Mouse (Mus musculus) midbrain, embryonic 11.5 days (tissue): ENCODE results near the gene Ccdc36. TPM values are rescaled to one million over a fixed set of nuclear protein-coding genes. Genes with fewer than 3 reads are reported as not detected.
A peak's percentile ranks its signal among the peaks of the same experiment; 100 is the strongest.

ENCODE experiments used
- ATAC-seq: fragments of 200-750 bp; cut with Nextera tagmentation; 2 replicates; pipeline ENCODE4 v1.8.0; 2017; ENCODE audit warnings: moderate TSS enrichment, moderate library complexity; ENCODE audit not compliant: low FRiP score
- DNase-seq: peaks from one replicate; pipeline ENCODE4 v3.0.0; 2015; ENCODE audit warnings: low spot score; ENCODE audit errors: missing footprints
- H3K27ac ChIP-seq: fragments of 300-500 bp; sonication (generic); 2 replicates; pipeline ENCODE4 v1.5.1; 2014; ENCODE audit warnings: low read depth, low read length
- H3K27me3 ChIP-seq: fragments of 300-500 bp; sonication (generic); 2 replicates; pipeline ENCODE4 v1.6.1; 2014; ENCODE audit warnings: mild to moderate bottlenecking, low read length, moderate library complexity, mixed read lengths; ENCODE audit not compliant: control insufficient read depth, insufficient read depth
- H3K36me3 ChIP-seq: fragments of 300-500 bp; sonication (generic); 2 replicates; pipeline ENCODE4 v1.6.1; 2014; ENCODE audit warnings: mild to moderate bottlenecking, low read length, moderate library complexity, mixed read lengths; ENCODE audit not compliant: control insufficient read depth, insufficient read depth
- H3K4me1 ChIP-seq: fragments of 300-500 bp; sonication (generic); 2 replicates; pipeline ENCODE4 v1.6.1; 2014; ENCODE audit warnings: low read length; ENCODE audit not compliant: control insufficient read depth, insufficient read depth
- H3K4me2 ChIP-seq: fragments of 300-500 bp; sonication (generic); 2 replicates; pipeline ENCODE4 v1.6.1; 2014; ENCODE audit warnings: mild to moderate bottlenecking, moderate library complexity
- H3K4me3 ChIP-seq: fragments of 300-500 bp; sonication (generic); 2 replicates; pipeline ENCODE4 v1.5.1; 2014; ENCODE audit warnings: low read depth, low read length
- H3K9ac ChIP-seq: fragments of 300-500 bp; sonication (generic); 2 replicates; pipeline ENCODE4 v1.6.1; 2014; ENCODE audit warnings: low read length
- H3K9me3 ChIP-seq: fragments of 300-500 bp; sonication (generic); 2 replicates; pipeline ENCODE4 v1.6.1; 2016; ENCODE audit warnings: low read length; ENCODE audit not compliant: control insufficient read depth
- WGBS: fragments of 180-500 bp; shearing (Covaris S2); extraction: QIAGEN DNeasy Blood & Tissue Kit; methylation state at CpG from one replicate; pipeline ENCODE4 v1.1.7; 2014; 5-methylcytosine and 5-hydroxymethylcytosine counted together
- polyA plus RNA-seq: library from polyadenylated mRNA; unstranded; fragments of >200 nt; fragmentation: Nextera tagmentation; extraction: Ambion mirVana; gene quantifications from 2 replicates; pipeline ENCODE4 v1.2.1, GENCODE M21; 2014

Ccdc36 gene
- polyA plus RNA-seq, 1 experiment from 2014 or later, result 0.89 TPM

DNA sequence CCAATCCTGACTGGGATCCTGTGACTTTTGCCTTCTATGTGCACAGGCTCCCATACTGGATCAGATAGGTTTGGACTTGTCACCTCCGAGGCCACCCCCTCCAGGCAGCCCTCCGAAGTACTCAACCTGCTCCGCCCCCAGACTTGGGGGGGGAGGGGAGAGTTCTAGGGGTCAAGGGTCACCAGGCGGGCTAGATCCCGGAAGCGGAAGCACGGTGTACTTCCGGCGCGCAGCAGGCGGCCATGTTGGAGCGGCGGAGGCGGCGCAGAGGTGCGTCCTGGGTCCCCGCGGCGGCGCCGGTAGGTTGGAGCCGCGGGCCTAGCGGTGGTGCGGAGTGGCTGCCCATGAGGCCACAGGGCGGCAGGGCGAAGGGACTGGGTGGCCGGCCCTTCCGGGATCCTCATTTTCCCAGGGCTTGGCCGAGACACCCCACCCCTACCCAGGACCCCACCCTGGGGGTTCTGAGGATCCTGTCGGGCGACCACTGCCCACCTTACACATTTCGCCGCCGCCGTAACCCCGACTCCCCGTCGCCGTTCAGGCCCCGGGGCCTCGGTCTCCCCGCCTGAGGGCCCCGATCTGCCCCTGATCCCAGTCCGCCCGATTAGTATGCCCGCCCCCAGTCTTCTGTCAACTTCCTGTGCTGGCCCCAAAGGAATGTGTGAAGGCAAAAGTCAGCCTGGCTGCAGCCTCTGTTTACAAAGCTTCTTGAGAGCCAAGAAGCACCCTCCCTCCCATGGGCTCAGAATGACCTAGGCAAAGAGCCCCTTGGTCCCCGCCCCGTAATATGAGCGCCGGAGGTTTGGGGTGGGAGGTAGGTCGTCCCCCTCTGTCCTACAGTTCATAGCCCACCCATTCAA lies 32.3 kb upstream of the Ccdc36 start, which contains the start of gene Ccdc71:
TSS of gene Ccdc71 (plus strand) at position 209 of the 860 bp plus-strand sequence.
- DNase-seq (peak; percentile 99), ATAC-seq (peak; percentile 86)
- Histone ChIP-seq H3K36me3 (peaks cover 19% of the 10 kb centered on the region), H3K9me3 (no peaks in the 10 kb centered on the region), H3K9ac (peak within 1 kb of the TSS; percentile 73), H3K4me3 (peak within 1 kb of the TSS; percentile 69), H3K4me2 (peak within 1 kb of the TSS; percentile 87), H3K27ac (peak within 1 kb of the TSS; percentile 49), H3K27me3 (no peaks in the 10 kb centered on the region), H3K4me1 (peaks cover 11% of the 10 kb centered on the region)
- under 1% methylated on average over 40 of the region's 52 CpGs for WGBS

DNA sequence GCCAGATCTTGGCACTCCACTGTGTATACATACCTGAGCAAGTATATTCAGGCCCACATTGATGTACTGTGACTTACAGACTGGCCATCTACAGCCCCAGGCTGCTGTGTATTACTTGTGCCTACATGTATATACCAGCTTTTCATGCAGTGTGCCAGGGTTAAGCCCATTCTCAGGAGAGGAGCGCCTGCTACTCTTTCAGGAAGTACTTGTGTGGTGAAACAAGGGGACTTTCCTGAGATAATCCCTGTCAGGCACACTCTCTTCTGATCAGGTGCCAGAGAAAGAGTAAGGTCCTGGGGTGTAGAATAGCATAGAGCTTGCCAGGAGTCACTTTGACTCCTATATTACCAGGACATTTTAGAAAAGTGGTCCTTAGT lies 31.6 kb upstream of the Ccdc36 start:
- peaks cover 16% of the 10 kb centered on the region; the same call in 1 of the 2 replicates for H3K36me3 ChIP-seq
- ATAC-seq (peak; percentile 35; the same call in 1 of the 2 replicates), DNase-seq (no peak)
- H3K9ac ChIP-seq, result no peak overlapping the region; the same call in 1 of the 2 replicates
- H3K27me3 ChIP-seq, result no peaks in the 10 kb centered on the region
- H3K4me3 ChIP-seq, result peak overlapping the region; percentile 69
- no peaks in the 10 kb centered on the region for H3K9me3 ChIP-seq
- 81% methylated on average over 1 of the region's 1 CpGs for WGBS
- H3K4me2 ChIP-seq, result peak overlapping the region; percentile 87; the same call in 1 of the 2 replicates
- H3K27ac ChIP-seq, result no peak overlapping the region
- peaks cover 11% of the 10 kb centered on the region for H3K4me1 ChIP-seq

- 90% methylated on average over 10 of the region's 10 CpGs for WGBS
- H3K4me1 ChIP-seq, result peaks cover 13% of the 10 kb centered on the region
Measured at GRCm38 (mm10) chr9:108456953-108457352, 28.7 kb upstream of the Ccdc36 start.

GRCm38 (mm10) chr9:108455747-108456571 lies 27.7 kb upstream of the Ccdc36 start:
- Histone ChIP-seq H3K9ac (no peak overlapping the region), H3K36me3 (no peaks in the 10 kb centered on the region), H3K27me3 (no peaks in the 10 kb centered on the region), H3K27ac (no peak overlapping the region), H3K9me3 (no peaks in the 10 kb centered on the region), H3K4me2 (no peak overlapping the region), H3K4me3 (no peak overlapping the region), H3K4me1 (peaks cover 13% of the 10 kb centered on the region)
- DNase-seq, result peak; percentile 28
- WGBS, result 77% methylated on average over 12 of the region's 12 CpGs
- ATAC-seq, result no peak

More at GRCm38 (mm10) chr9:108456953-108457352, 28.7 kb upstream of the Ccdc36 start:
- DNase-seq (peak; percentile 73), ATAC-seq (no peak)
- Histone ChIP-seq H3K27me3 (no peaks in the 10 kb centered on the region), H3K9me3 (no peaks in the 10 kb centered on the region), H3K36me3 (no peaks in the 10 kb centered on the region), H3K27ac (no peak overlapping the region), H3K9ac (no peak overlapping the region), H3K4me2 (no peak overlapping the region), H3K4me3 (no peak overlapping the region)

DNA sequence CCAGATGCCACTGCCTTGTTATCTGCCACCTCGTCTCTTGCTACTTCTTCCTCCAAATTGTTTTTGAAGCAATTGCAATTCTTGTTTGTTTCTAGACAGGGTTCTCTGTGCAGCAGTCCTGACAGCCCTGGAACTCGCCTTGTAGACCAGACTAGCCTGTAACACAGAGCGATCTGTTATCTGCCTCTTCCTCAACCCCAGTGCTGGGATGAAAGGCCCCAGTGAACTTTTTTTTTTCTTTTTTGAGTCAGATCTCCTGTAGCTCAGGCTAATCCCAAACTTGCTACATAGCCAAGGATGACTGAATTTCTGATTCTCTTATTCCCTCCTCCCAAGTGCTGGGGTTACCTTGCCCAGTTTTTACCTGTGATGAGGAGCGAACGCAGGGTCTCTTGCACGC lies 26.1 kb upstream of the Ccdc36 start:
- no peaks in the 10 kb centered on the region for H3K9me3 ChIP-seq
- peaks cover 27% of the 10 kb centered on the region for H3K4me1 ChIP-seq
- WGBS, result 86% methylated on average over 6 of the region's 6 CpGs
- H3K36me3 ChIP-seq, result no peaks in the 10 kb centered on the region
- no peak overlapping the region for H3K4me2 ChIP-seq
- no peak overlapping the region for H3K27ac ChIP-seq
- ATAC-seq (no peak), DNase-seq (no peak)
- H3K9ac ChIP-seq, result no peak overlapping the region
- H3K27me3 ChIP-seq, result no peaks in the 10 kb centered on the region
- H3K4me3 ChIP-seq, result no peak overlapping the region

DNA sequence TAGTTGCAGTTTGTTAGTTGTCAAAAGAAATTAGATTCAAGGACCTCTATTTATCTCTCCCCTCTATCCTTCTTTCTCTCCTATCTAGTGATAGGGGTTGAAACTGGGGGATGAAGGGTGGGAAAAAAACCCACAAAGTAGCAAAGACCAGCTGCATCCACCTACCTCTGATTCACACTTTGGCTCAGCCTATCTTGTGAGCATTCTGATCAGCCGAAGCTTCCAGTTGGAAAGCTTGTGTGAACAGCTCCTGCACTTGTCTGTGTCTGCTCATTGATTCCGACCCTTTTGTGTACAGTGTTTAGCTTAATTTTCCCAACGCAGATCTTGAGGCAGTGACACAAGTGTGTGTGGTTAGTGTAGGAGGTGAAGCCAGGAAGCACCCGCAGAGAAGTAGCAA lies 25.2 kb upstream of the Ccdc36 start:
- Histone ChIP-seq H3K9ac (no peak overlapping the region; the same call in 1 of the 2 replicates), H3K4me2 (no peak overlapping the region), H3K4me3 (no peak overlapping the region), H3K4me1 (peaks cover 37% of the 10 kb centered on the region), H3K27ac (no peak overlapping the region), H3K36me3 (no peaks in the 10 kb centered on the region), H3K27me3 (no peaks in the 10 kb centered on the region), H3K9me3 (no peaks in the 10 kb centered on the region)
- WGBS, result 85% methylated on average over 4 of the region's 4 CpGs
- peak; percentile 82 for DNase-seq
- no peak for ATAC-seq

- Histone ChIP-seq H3K27me3 (no peaks in the 10 kb centered on the region), H3K4me1 (peaks cover 37% of the 10 kb centered on the region), H3K4me2 (peak overlapping the region; percentile 94), H3K9ac (peak overlapping the region; percentile 75), H3K4me3 (peak overlapping the region; percentile 57; the same call in 1 of the 2 replicates), H3K36me3 (no peaks in the 10 kb centered on the region), H3K9me3 (no peaks in the 10 kb centered on the region), H3K27ac (no peak overlapping the region; the same call in 1 of the 2 replicates)
- ATAC-seq (peak; percentile 2; the same call in 1 of the 2 replicates), DNase-seq (no peak)
- WGBS, result 56% methylated on average over 6 of the region's 6 CpGs
Measured at GRCm38 (mm10) chr9:108452911-108453310, 24.6 kb upstream of the Ccdc36 start.

DNA sequence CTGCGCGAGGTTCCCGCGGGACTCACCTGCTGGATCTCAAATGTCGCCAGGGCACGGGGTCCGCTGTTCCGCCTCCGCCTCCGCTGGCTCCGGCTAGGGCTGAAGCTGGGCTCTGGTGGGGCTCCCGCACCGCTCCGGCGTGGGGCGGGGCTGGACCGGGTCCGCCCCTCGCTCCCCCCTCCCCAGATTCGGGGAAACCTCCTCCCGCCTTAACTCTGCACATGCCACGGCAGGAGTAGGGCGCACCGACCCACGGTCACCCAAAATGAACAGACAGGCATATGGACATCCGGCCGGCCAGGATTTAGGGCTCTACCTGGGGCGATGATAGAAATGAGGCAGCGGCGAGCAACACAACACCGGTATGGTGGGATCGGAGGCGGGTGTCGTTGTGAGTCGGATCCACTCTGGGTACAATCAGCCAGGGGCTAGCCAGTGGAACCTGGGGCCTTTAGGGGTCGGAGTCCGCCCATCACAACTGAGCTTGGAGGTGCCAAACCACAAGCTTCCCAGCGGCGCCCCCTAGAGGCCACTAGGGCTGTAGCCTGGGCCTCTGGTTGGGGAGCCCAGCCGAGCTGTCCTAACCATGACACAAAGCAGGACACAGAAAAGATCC lies 24.1 kb upstream of the Ccdc36 start:
- Histone ChIP-seq H3K4me3 (peak overlapping the region; percentile 57), H3K9ac (peak overlapping the region; percentile 75), H3K4me2 (peak overlapping the region; percentile 94), H3K9me3 (no peaks in the 10 kb centered on the region), H3K4me1 (peaks cover 37% of the 10 kb centered on the region), H3K27me3 (no peaks in the 10 kb centered on the region), H3K36me3 (no peaks in the 10 kb centered on the region), H3K27ac (peak overlapping the region; percentile 21)
- WGBS, result under 1% methylated on average over 40 of the region's 40 CpGs
- DNase-seq, result peak; percentile 99
- ATAC-seq, result peak; percentile 76
